ENCODE assay signal across 21 mouse cellular contexts in genomic region chr13:111997980-111998945, GRCm38 (mm10).
DNase-seq lines count a peak whose midpoint lies in the region; ATAC-seq and TF ChIP-seq lines count a peak whose summit lies in the region.
"Had no signal": no experiment of that assay in that cellular context is flagged by ENCODE, and none has a peak within 500 bp of the region (broad histone marks: within the 10 kb centered on the region; RNA-seq: fewer than 3 reads in every experiment).

No protein-coding gene starts in this region.

- peak; percentile 20 for DNase-seq in cerebellum, adult 9-11 months
- DNase-seq in cerebellum, adult 18-20 months: no peak
- DNase-seq in heart, adult 11 months: peak; percentile 79
- DNase-seq in lung, embryonic 14.5 days: peak; percentile 86
- no peak for DNase-seq in lung, adult 18-20 months
- peak; percentile 73 for DNase-seq in midbrain, postnatal 0 days (ENCODE audit: low spot score)
- DNase-seq: adrenal gland, postnatal 14 days; gastrocnemius, postnatal 36 days; heart, adult 18-20 months; heart, postnatal 14 days; kidney, adult 11 months had no signal

- ATAC-seq in heart, embryonic 11.5 days (replicated peaks; ENCODE audit: insufficient number of reproducible peaks, low FRiP score, low TSS enrichment): no peak
- ATAC-seq in lung, embryonic 14.5 days (ENCODE audit: insufficient read depth): no peak
- ATAC-seq in midbrain, postnatal 0 days (ENCODE audit: low FRiP score): no peak
- no peak for ATAC-seq in midbrain, embryonic 15.5 days (replicated peaks)
- ATAC-seq: activated CD4-positive, CD25-positive, alpha-beta regulatory T cell, adult 4 months; forebrain, embryonic 15.5 days; Patski had no signal

- 77% methylated on average over 11 of the region's 11 CpGs for WGBS in heart, embryonic 11.5 days (ENCODE audit: insufficient replicate concordance)
- WGBS in lung, embryonic 14.5 days: 60% methylated on average over 11 of the region's 11 CpGs
- 75% methylated on average over 11 of the region's 11 CpGs for WGBS in midbrain, postnatal 0 days
- WGBS in midbrain, embryonic 15.5 days: 77% methylated on average over 11 of the region's 11 CpGs

- TF ChIP-seq CTCF in lung, embryonic 14.5 days (IDR thresholded peaks at IDR 0.05; ENCODE audit: low read depth): no peak
- TF ChIP-seq CTCF in midbrain, postnatal 0 days (IDR thresholded peaks at IDR 0.05): no peak

- no peak overlapping the region for H3K4me2 ChIP-seq in heart, embryonic 11.5 days
- H3K4me2 ChIP-seq in lung, embryonic 14.5 days: no peak overlapping the region
- H3K4me2 ChIP-seq in midbrain, postnatal 0 days (ENCODE audit: low read depth, low read length, poor library complexity, severe bottlenecking): no peak overlapping the region
- H3K4me2 ChIP-seq in midbrain, embryonic 15.5 days: no peak overlapping the region
- H3K4me2 ChIP-seq: embryonic facial prominence, embryonic 12.5 days; forebrain, embryonic 15.5 days; heart, embryonic 15.5 days; hindbrain, embryonic 15.5 days had no signal

- H3K27ac ChIP-seq in heart, embryonic 11.5 days (ENCODE audit: low read depth, low read length): no peak overlapping the region
- H3K27ac ChIP-seq in lung, embryonic 14.5 days (ENCODE audit: low read depth): peak overlapping the region; percentile 52; the same call in 1 of the 2 replicates
- no peak overlapping the region for H3K27ac ChIP-seq in midbrain, postnatal 0 days (ENCODE audit: low read depth, low read length)
- H3K27ac ChIP-seq in midbrain, embryonic 15.5 days: no peak overlapping the region
- H3K27ac ChIP-seq: embryonic facial prominence, embryonic 12.5 days; forebrain, embryonic 15.5 days; heart, embryonic 10.5 days; heart, embryonic 15.5 days; hindbrain, embryonic 15.5 days had no signal

- no peaks in the 10 kb centered on the region for H3K9me3 ChIP-seq in heart, embryonic 11.5 days (replicated peaks; ENCODE audit: control insufficient read depth, low read length)
- H3K9me3 ChIP-seq in lung, embryonic 14.5 days (ENCODE audit: low read depth, low read length): no peaks in the 10 kb centered on the region
- no peaks in the 10 kb centered on the region for H3K9me3 ChIP-seq in midbrain, postnatal 0 days (ENCODE audit: low read length)
- no peaks in the 10 kb centered on the region for H3K9me3 ChIP-seq in midbrain, embryonic 15.5 days
- H3K9me3 ChIP-seq: embryonic facial prominence, embryonic 12.5 days; forebrain, embryonic 15.5 days; heart, embryonic 10.5 days; heart, embryonic 15.5 days; hindbrain, embryonic 15.5 days had no signal

- H3K4me3 ChIP-seq in heart, embryonic 11.5 days (ENCODE audit: low read depth, low read length): no peak overlapping the region
- no peak overlapping the region for H3K4me3 ChIP-seq in lung, embryonic 14.5 days (ENCODE audit: low read depth, low read length)
- H3K4me3 ChIP-seq in midbrain, postnatal 0 days (ENCODE audit: low read depth, low read length): no peak overlapping the region
- H3K4me3 ChIP-seq in midbrain, embryonic 15.5 days: no peak overlapping the region
- H3K4me3 ChIP-seq: embryonic facial prominence, embryonic 12.5 days; forebrain, embryonic 15.5 days; heart, embryonic 10.5 days; heart, embryonic 15.5 days; hindbrain, embryonic 15.5 days had no signal

- no peaks in the 10 kb centered on the region for H3K27me3 ChIP-seq in heart, embryonic 11.5 days (ENCODE audit: control insufficient read depth, insufficient read depth, low read length)
- H3K27me3 ChIP-seq in lung, embryonic 14.5 days (ENCODE audit: insufficient read depth, low read length): no peaks in the 10 kb centered on the region
- no peaks in the 10 kb centered on the region for H3K27me3 ChIP-seq in midbrain, postnatal 0 days (ENCODE audit: insufficient read depth, low read length)
- no peaks in the 10 kb centered on the region for H3K27me3 ChIP-seq in midbrain, embryonic 15.5 days (replicated peaks)
- H3K27me3 ChIP-seq: CH12.LX; embryonic facial prominence, embryonic 12.5 days; forebrain, embryonic 15.5 days; hindbrain, embryonic 15.5 days; Patski had no signal

- H3K4me1 ChIP-seq in heart, embryonic 11.5 days (ENCODE audit: control insufficient read depth, insufficient read depth, low read length): peaks cover 17% of the 10 kb centered on the region
- peaks cover 32% of the 10 kb centered on the region for H3K4me1 ChIP-seq in lung, embryonic 14.5 days (ENCODE audit: insufficient read depth)
- H3K4me1 ChIP-seq in midbrain, postnatal 0 days (ENCODE audit: insufficient read depth, low read length): peaks cover 10% of the 10 kb centered on the region; the same call in 1 of the 2 replicates
- H3K4me1 ChIP-seq in midbrain, embryonic 15.5 days: peaks cover 27% of the 10 kb centered on the region

- H3K36me3 ChIP-seq in heart, embryonic 11.5 days (ENCODE audit: control insufficient read depth, insufficient read depth, low read length): no peaks in the 10 kb centered on the region
- no peaks in the 10 kb centered on the region for H3K36me3 ChIP-seq in lung, embryonic 14.5 days (ENCODE audit: insufficient read depth)
- H3K36me3 ChIP-seq in midbrain, postnatal 0 days (ENCODE audit: insufficient read depth, low read length): no peaks in the 10 kb centered on the region
- no peaks in the 10 kb centered on the region for H3K36me3 ChIP-seq in midbrain, embryonic 15.5 days (replicated peaks)
- H3K36me3 ChIP-seq: embryonic facial prominence, embryonic 12.5 days; forebrain, embryonic 15.5 days; heart, embryonic 10.5 days; heart, embryonic 15.5 days; hindbrain, embryonic 15.5 days had no signal

- H3K9ac ChIP-seq in heart, embryonic 11.5 days (ENCODE audit: low read depth, low read length): no peak overlapping the region
- no peak overlapping the region for H3K9ac ChIP-seq in lung, embryonic 14.5 days
- no peak overlapping the region for H3K9ac ChIP-seq in midbrain, postnatal 0 days (replicated peaks; ENCODE audit: low read length, poor library complexity, severe bottlenecking)
- no peak overlapping the region for H3K9ac ChIP-seq in midbrain, embryonic 15.5 days
- H3K9ac ChIP-seq: embryonic facial prominence, embryonic 12.5 days; forebrain, embryonic 15.5 days; heart, embryonic 15.5 days; hindbrain, embryonic 15.5 days had no signal

Comparison
In these comparisons a context has a peak if more than half of its experiments do, and no peak if none do; other contexts are left out.
1. DNase-seq: peak in cerebellum, adult 9-11 months (single experiment), heart, adult 11 months (single experiment), lung, embryonic 14.5 days (single experiment) and midbrain, postnatal 0 days (single experiment); none in cerebellum, adult 18-20 months (0 of 2) and lung, adult 18-20 months (0 of 2).